Mouse (Mus musculus): ENCODE measurements around the gene Arhgap35.

DNA sequence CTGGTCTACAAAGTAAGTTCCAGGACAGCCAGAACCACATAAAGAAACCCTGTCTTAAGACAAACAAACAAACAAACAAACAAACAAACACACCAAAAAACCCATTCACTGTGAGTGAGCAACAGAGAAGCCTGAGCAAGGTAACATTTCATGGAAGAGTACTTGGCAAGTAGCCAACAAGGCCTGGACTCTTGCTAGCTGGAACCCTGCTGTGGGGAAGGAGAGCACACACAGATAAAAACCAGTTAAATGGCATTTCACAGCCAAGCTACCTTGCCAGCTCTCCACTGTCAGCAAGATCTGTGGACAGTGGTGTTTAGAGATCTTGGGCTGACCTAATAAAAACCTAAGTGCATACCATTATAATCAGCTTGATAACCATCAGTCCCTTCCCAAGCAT, 30.4 kb downstream of the Arhgap35 start:
- TF ChIP-seq CTCF (conservative IDR thresholded peaks at IDR 0.05; ENCODE audit: low read length) (no peak), POU5F1 (IDR thresholded peaks at IDR 0.05; ENCODE audit: borderline replicate concordance, low read length) (no peak)

Measured in E14TG2a.4 (cell line).